Mouse (Mus musculus) neutrophil, adult 83 days (primary cell): ENCODE results near the gene Vmn1r149. TPM values are rescaled to one million over a fixed set of nuclear protein-coding genes. Genes with fewer than 3 reads are reported as not detected.

Experiments
- total RNA-seq, 2 experiments: library from RNA; stranded (reverse); gene quantifications; one replicate each; pipeline ENCODE4 v1.2.4; 2023

The Vmn1r149 gene
- total RNA-seq: not detected

GRCm38 (mm10) chr7:22438129-22438528, at the start of gene Vmn1r149:
TSS of gene Vmn1r149 (minus strand) at chr7:22438229.

DNA sequence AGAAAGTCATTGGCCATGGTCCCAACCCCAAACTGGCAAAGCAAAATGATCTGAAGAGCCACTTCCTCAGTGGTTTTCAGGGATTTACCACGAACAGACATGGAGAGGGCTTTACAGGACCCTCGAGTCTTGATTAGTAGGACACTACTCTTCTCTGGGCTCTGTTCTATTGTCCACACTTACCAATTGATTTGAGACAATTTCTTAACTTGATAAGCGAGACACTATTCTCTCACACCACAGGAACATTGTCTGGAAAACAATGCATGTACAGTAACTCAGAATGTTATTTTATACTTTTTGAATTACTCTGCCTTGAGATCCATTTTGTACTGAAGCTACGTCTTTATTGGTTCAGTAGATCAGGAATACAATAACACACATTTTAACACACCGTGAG, 25.9 kb upstream of the Vmn1r149 start, which contains the start of gene Gm10665:
Gene Gm10665, minus strand, starts transcription at position 101 of the 400 bp plus-strand sequence.

GRCm38 (mm10) chr7:22413283-22413682, 24.7 kb downstream of the Vmn1r149 start, which contains the start of gene Vmn1r148:
TSS of gene Vmn1r148 (plus strand) at chr7:22413583.

Other genes with a start within 250 kb of the Vmn1r149 start
- not detected for gene Vmn1r143, start 248.9 kb downstream of the Vmn1r149 start, total RNA-seq
- gene Gm8653, start 237.0 kb downstream of the Vmn1r149 start, total RNA-seq: not detected
- not detected for gene Gm8453, start 208.7 kb downstream of the Vmn1r149 start, total RNA-seq
- not detected for gene Gm4187, start 108.5 kb downstream of the Vmn1r149 start, total RNA-seq
- not detected for gene Gm8660, start 67.2 kb downstream of the Vmn1r149 start, total RNA-seq
- gene Vmn1r148, start 24.6 kb downstream of the Vmn1r149 start, total RNA-seq: not detected
- not detected for gene Gm10665, start 25.8 kb upstream of the Vmn1r149 start, total RNA-seq
- not detected for gene Vmn1r151, start 61.4 kb upstream of the Vmn1r149 start, total RNA-seq
- not detected for gene Vmn1r152, start 84.7 kb upstream of the Vmn1r149 start, total RNA-seq
- gene Gm8677, start 96.7 kb upstream of the Vmn1r149 start, total RNA-seq: not detected
- gene Gm4201, start 127.1 kb upstream of the Vmn1r149 start, total RNA-seq: not detected
- gene Gm4565, start 149.9 kb upstream of the Vmn1r149 start, total RNA-seq: not detected
- gene Vmn1r155, start 219.8 kb upstream of the Vmn1r149 start, total RNA-seq: not detected